Mouse (Mus musculus) Patski (cell line): ENCODE data around the gene Spryd3. TPM values are rescaled to one million over a fixed set of nuclear protein-coding genes. Genes with fewer than 3 reads are reported as not detected.
A peak's percentile ranks its signal among the peaks of the same experiment; 100 is the strongest.

Source experiments
- ATAC-seq: fragments of 100-300 bp; one replicate; pipeline ENCODE4 v1.8.0; 2021
- CTCF ChIA-PET: fragments of 350-600 bp; sonication (Branson Sonifier 250); formaldehyde crosslinking; loops from one replicate; lab custom pipeline; 2022; ENCODE audit warnings: inconsistent platforms; lab: Charles Lee
- POLR2A ChIA-PET: fragments of 350-600 bp; sonication (Branson Sonifier 250); formaldehyde crosslinking; loops from one replicate; lab custom pipeline; 2022; ENCODE audit warnings: antibody characterized with exemption, inconsistent platforms; lab: Charles Lee
- DNase-seq: peaks from one replicate; pipeline ENCODE4 v3.0.0-alpha.2; 2011; ENCODE audit warnings: low read depth, low spot score
- H3K27me3 ChIP-seq: fragments of 371-371 bp; one replicate; pipeline ENCODE4 v1.5.1; 2021
- CTCF ChIP-seq: fragments of 100-300 bp; IDR thresholded peaks from one replicate; pipeline ENCODE4 v1.5.1; 2021
- in situ Hi-C: fragments of 300-500 bp; cut with MboI; formaldehyde crosslinking; loops from 3 replicates; pipeline ENCODE4 v1.11.1; 2018; ENCODE audit warnings: low pct_unique_long_range_greater_than_20kb, mixed read lengths
- polyA plus RNA-seq: library from polyadenylated mRNA; unstranded; gene quantifications from one replicate; pipeline ENCODE4 v1.2.3, GENCODE M21; 2021

The Spryd3 gene
- polyA plus RNA-seq = 47.4 TPM

DNA sequence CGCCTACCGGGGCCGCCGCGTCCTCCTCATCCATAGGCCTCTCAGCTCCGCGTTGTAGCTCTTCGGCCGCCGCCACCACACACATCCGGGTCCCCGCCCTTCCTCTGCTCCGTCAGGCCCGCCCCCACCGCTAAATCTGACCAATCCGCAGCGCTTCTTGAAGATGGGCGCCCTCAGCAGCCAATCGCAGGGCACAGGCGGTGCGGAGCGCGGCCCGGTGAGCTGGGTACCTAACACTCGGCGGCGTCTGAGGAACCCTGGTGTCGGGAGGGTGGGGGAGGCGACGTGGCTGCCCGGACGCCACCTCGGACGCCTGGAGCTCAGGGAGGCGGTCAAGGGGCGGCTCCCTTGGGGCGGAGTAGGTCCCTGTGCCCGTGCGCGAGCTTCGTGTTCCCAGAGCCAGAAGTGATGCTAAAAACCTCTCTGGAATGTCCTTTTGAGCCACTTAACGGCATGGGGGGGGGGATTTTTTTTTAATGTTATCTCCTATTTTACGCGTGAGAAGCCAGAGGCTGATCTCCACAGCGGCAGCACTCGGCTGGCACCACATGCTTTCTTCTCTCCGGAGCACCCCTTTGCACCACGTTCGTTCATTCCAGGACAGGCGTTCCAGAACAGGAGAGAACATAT, at the start of gene Spryd3:
Gene Spryd3, minus strand, starts transcription at position 106 of the 630 bp plus-strand sequence.
- CTCF ChIA-PET = interaction anchor here (0.6 to 1.4 kb wide), 5 partner anchors 12 to 89 kb away, joined by 3 to 5 read pairs (median 3); no protein-coding TSS in a partner anchor
- in situ Hi-C loops = no loop called here
- ATAC-seq = peak; percentile 99
- TF ChIP-seq CTCF = no peak
- DNase-seq = peak; percentile 69
- POLR2A ChIA-PET = interaction anchor here (0.6 to 1.0 kb wide), 2 partner anchors 9 to 24 kb away, joined by 4 to 5 read pairs; no protein-coding TSS in a partner anchor
- no peaks in the 10 kb centered on the region for H3K27me3 ChIP-seq

DNA sequence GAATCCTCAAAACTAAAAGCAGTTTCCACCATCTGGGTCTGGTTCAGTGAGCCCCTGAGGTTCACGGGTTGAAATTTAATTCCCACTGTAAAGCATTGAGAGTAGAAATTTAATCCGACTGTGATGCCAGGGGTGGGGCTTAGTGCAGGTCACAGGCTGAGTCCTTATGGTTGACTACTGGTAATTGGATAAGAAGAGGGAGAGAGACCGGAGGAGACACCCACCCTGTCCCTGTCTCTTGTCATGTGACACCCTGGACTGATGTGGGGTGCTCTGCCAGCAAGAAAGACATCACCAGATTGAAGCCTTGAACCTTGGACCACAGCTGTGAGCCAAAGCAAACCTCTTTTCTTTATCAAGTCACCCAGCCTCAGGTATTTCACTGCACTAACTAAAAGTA, 47.0 kb upstream of the Spryd3 start:
- CTCF ChIA-PET = no interaction called here
- no peak for TF ChIP-seq CTCF
- ATAC-seq = no peak

DNA sequence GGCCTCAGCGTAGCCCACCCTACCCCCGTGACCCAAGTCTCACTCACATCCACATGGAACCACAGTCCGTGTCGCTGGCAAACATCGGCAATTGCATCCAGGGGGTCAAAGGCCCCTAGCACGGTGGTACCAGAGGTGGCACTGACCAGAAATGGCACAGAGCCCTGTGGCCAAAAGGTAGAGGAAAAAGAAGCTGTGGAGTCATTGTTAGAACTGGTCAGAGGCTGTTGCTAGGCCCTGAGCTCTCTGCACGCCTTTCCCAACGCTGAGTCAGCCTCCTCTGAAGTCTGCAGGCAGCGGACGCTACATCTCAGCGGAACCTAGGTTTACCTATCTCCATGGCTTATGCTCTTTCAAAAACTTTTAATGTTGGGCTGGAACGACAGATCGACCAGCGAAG, 43.9 kb upstream of the Spryd3 start:
- TF ChIP-seq CTCF = no peak
- ATAC-seq (no peak), DNase-seq (no peak)
- H3K27me3 ChIP-seq = no peaks in the 10 kb centered on the region
- ChIA-PET CTCF (interaction anchor here (1.3 to 6.1 kb wide), 4 partner anchors 11 to 43 kb away, joined by 3 to 71 read pairs (median 4); no protein-coding TSS in a partner anchor), POLR2A (interaction anchor here (0.7 to 1.6 kb wide), 3 partner anchors 25 to 44 kb away, joined by 3 to 4 read pairs (median 3); no protein-coding TSS in a partner anchor)
- in situ Hi-C loops = loop anchor here (5.0 kb wide), 1 partner anchor 42 kb away; no protein-coding TSS in a partner anchor

More for the DNA sequence above, 47.0 kb upstream of the Spryd3 start:
- DNase-seq = no peak
- POLR2A ChIA-PET = no interaction called here
- H3K27me3 ChIP-seq = no peaks in the 10 kb centered on the region
- in situ Hi-C loops = no loop called here

DNA sequence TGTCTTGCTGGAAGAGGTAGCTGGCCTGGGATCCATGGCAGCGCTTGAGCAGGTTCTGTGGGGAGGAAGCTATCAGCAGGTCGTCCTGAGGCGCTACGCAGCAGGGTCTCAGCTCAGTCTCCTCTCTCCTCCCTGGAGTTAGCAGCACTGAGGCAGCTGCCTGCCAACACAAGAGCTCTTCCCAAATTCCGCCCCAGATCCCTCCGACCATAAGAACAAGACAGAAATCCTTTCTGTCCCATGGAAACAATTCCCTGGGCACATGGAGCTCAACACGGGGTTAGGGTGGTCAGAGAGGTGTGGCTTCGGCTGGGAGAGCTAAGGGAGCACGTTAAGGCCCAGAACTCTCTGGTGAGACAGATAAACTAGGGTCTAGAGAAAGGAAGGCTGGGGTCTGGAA, 43.1 kb upstream of the Spryd3 start:
- in situ Hi-C loops = loop anchor here (5.0 kb wide), 1 partner anchor 43 kb away; no protein-coding TSS in a partner anchor
- DNase-seq = no peak
- H3K27me3 ChIP-seq = no peaks in the 10 kb centered on the region
- ChIA-PET POLR2A (interaction anchor here (1.1 kb wide), 1 partner anchor 45 kb away, joined by 3 read pairs; no protein-coding TSS in a partner anchor), CTCF (interaction anchor here (1.3 to 6.1 kb wide), 2 partner anchors 44 to 71 kb away, joined by 5 to 71 read pairs; no protein-coding TSS in a partner anchor)
- ATAC-seq = no peak
- TF ChIP-seq CTCF = no peak

DNA sequence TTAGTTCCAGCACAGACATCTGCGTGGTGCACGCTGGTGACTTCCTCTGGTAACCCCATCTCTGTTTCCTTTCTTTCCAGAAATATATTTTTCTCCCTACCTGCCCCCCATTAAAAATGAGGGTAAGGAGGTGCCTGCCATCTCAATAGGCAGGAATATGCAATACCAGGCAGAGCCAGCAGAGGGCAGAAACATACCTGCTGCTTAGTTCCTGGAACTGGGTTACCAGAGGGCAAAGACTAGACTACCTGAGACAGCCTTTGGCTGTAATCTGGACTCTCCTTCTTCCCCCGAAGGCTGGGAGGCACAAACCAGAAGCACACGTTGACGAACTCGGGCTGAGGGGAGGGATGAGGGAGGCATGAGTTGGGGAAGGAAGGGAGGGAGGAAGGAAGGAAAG, 42.2 kb upstream of the Spryd3 start:
- no peaks in the 10 kb centered on the region for H3K27me3 ChIP-seq
- DNase-seq = no peak
- ChIA-PET POLR2A (interaction anchor here (1.2 to 1.3 kb wide), 2 partner anchors 43 to 46 kb away, joined by 3 to 5 read pairs; no protein-coding TSS in a partner anchor), CTCF (interaction anchor here (0.7 to 6.1 kb wide), 10 partner anchors 10 to 71 kb away, joined by 3 to 71 read pairs (median 4); partner anchors contain the start of gene Csad)
- peak; percentile 44 for ATAC-seq
- in situ Hi-C loops = loop anchor here (5.0 kb wide), 1 partner anchor 44 kb away; no protein-coding TSS in a partner anchor
- TF ChIP-seq CTCF = peak; percentile 97

DNA sequence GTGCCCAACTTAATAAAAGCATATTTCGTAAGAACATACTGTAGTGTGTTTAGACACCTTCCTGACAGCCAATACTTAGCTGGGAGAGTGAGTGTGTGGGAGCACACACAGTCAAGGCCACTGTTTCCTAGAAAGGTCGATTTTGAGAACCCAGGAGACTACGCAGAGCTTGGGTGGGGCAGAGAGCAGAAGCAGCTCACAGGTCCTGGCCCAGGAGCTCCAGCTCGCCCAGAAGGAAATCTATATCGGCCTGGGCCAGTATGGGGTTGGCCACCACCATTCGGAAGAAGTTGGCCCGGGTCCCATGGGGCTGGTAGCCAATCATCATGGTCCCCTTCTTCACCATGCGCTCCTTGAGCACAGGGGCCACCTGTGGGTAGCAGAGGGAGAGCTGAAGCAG, 41.4 kb upstream of the Spryd3 start:
- CTCF ChIA-PET = interaction anchor here (0.7 to 6.1 kb wide), 10 partner anchors 9 to 58 kb away, joined by 3 to 71 read pairs (median 4); partner anchors contain the start of gene Csad
- no peak for TF ChIP-seq CTCF
- in situ Hi-C loops = loop anchor here (5.0 kb wide), 1 partner anchor 45 kb away; no protein-coding TSS in a partner anchor
- ATAC-seq (no peak), DNase-seq (no peak)
- POLR2A ChIA-PET = interaction anchor here (1.2 to 1.3 kb wide), 2 partner anchors 44 to 47 kb away, joined by 3 to 5 read pairs; no protein-coding TSS in a partner anchor
- no peaks in the 10 kb centered on the region for H3K27me3 ChIP-seq

DNA sequence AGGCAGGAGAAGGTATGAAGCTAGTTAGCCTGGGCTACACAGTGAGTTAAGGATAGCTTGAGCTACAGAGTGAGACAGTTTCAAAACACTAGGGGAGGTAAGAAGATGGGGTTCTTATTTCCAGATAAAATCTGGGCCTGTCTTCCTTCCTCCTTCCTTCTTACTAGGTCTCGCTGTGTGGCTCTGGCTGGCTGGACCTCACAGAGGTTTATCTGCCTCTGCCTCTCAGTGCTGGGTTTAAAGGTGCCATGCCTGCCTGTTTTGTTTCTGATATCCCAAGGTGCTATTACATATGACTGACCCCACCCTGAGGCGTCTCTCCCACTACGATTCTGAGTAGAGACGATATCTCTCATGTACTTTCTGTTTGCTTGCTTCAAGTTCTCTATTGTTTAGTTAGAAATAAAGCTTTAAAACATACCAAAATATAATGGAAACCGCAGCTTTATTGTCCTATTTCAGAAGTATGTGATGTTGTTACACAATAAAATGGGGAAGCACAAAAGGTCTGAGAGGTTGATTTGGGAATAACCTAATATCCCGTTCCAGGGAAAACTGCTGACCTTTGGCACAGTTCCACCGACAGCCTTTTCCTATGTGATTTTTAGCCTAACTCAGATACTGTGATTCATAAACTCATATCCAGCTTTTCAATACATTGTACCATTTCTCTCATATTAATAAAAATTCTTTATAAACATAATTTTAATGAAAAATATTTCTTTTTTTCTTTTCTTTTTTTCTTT, 40.7 kb upstream of the Spryd3 start:
- CTCF ChIA-PET = interaction anchor here (1.8 to 6.1 kb wide), 4 partner anchors 11 to 59 kb away, joined by 3 to 71 read pairs (median 9); partner anchors contain the start of gene Csad
- no peak for TF ChIP-seq CTCF
- in situ Hi-C loops = loop anchor here (5.0 kb wide), 1 partner anchor 46 kb away; no protein-coding TSS in a partner anchor
- POLR2A ChIA-PET = interaction anchor here (1.1 kb wide), 2 partner anchors 10 to 30 kb away, joined by 3 to 4 read pairs; no protein-coding TSS in a partner anchor
- ATAC-seq = no peak
- H3K27me3 ChIP-seq = no peaks in the 10 kb centered on the region
- DNase-seq = no peak

DNA sequence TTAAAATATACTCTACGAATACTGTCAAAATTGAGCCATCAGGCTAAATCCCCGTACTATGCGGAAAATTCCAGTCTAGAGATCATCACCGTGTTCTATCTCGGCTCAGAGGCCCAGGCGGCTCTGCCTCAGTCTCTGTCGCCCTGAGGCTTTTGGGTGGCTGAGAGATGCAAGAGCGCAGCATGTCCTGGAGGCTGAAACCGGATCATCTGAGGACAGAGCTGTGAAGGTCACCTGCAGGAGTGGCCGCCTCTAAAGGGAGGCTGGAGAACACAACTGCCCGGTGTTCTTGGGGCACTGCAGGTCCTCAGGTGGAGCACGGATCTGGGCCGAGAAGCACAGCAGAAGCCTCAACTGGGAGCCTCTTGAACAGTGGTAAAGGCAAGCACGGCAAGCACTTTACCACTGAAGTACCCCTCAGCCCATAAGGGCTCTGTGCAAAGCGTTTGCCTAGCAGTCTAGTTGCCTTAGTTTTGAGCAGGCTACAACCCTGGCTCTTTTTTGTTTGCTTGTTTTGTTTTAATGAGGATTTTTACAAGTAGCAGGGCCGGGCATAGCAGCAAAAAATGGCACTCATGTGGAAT, 39.8 kb upstream of the Spryd3 start:
- ChIA-PET CTCF (interaction anchor here (1.8 to 6.1 kb wide), 4 partner anchors 10 to 60 kb away, joined by 3 to 71 read pairs (median 10); no protein-coding TSS in a partner anchor), POLR2A (interaction anchor here (1.1 kb wide), 2 partner anchors 10 to 31 kb away, joined by 3 to 4 read pairs; no protein-coding TSS in a partner anchor)
- TF ChIP-seq CTCF = no peak
- no peak for ATAC-seq
- in situ Hi-C loops = loop anchor here (5.0 kb wide), 1 partner anchor 46 kb away; no protein-coding TSS in a partner anchor
- no peak for DNase-seq
- H3K27me3 ChIP-seq = no peaks in the 10 kb centered on the region

DNA sequence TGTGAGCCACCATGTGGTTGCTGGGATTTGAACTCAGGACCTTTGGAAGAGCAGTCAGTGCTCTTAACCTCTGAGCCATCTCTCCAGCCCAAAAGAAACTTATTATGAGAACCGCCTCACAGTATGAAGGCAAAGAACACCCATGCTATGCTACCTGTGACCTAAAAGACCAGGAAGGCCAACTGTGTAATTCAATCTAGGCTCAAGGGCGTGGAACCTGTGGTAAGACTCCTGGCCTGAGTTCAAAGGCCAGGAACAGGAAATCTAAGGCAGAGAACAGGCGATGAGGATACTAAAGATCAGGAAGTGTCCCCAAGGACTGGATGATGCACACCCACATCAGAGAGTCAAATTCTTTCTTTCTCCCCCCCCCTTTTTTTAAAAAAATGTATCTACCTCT, 37.5 kb upstream of the Spryd3 start:
- ATAC-seq (no peak), DNase-seq (no peak)
- no peaks in the 10 kb centered on the region for H3K27me3 ChIP-seq
- CTCF ChIA-PET = no interaction called here
- POLR2A ChIA-PET = no interaction called here
- in situ Hi-C loops = no loop called here
- TF ChIP-seq CTCF = no peak
